ENCODE assay signal across 35 mouse cellular contexts in the genomic region with DNA sequence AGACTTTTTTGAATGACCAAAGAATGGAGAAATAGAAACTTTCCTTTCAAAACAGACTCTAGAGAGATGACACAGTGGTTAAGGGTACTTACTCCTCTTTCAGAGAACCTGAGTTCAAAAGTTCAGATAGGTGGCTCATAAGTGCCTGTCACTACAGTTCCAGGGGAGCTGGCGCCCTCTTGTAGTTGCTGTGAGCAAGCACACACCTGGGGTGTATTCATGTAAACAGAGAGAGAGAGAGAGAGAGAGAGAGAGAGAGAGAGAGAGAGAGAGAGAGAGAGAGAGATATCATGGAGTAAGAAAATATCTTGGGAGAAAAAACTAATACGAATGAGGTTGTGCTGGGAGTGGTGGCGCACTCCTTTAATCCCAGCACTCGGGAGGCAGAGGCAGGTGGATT. TPM values are rescaled to one million over a fixed set of nuclear protein-coding genes. Genes with fewer than 3 reads are reported as not detected.
A peak's percentile ranks its signal among the peaks of the same experiment; 100 is the strongest.
DNase-seq lines count a peak whose midpoint lies in the region; ATAC-seq and TF ChIP-seq lines count a peak whose summit lies in the region.
"Had no signal": no experiment of that assay in that cellular context is flagged by ENCODE, and none has a peak within 500 bp of the region (broad histone marks: within the 10 kb centered on the region; RNA-seq: fewer than 3 reads in every experiment).

No protein-coding gene starts in this region.

- no peak for DNase-seq in liver, embryonic 14.5 days (ENCODE audit: low read depth in 3 of 3, low spot score in 3 of 3)
- DNase-seq in CH12.LX (ENCODE audit: extremely low read depth) (peak; percentile 25), ES-CJ7 (ENCODE audit: low read depth, low spot score) (peak; percentile 28), liver (no peak)
- peak; percentile 16 for DNase-seq in splenic B cell, adult 2 months (ENCODE audit: low read depth, low spot score)
- no peak for DNase-seq in hindbrain, embryonic 11.5 days (ENCODE audit: low spot score)
- DNase-seq: adrenal gland, postnatal 25 days; cerebellum, adult 18-20 months; cerebellum, postnatal 10 days; forebrain, postnatal 0 days; gastrocnemius, postnatal 25 days; heart, adult 18-20 months; heart, postnatal 4 days; kidney, adult 8-10 months; kidney, postnatal 14 days; liver, postnatal 0 days; right cerebral cortex, postnatal 4 days had no signal

- no peaks in the 10 kb centered on the region for H3K36me3 ChIP-seq in liver, embryonic 14.5 days (replicated peaks; ENCODE audit: control insufficient read depth, insufficient read depth, low read depth)
- no peaks in the 10 kb centered on the region for H3K36me3 ChIP-seq in liver, embryonic 12.5 days
- no peaks in the 10 kb centered on the region for H3K36me3 ChIP-seq in CH12.LX (replicated peaks in 1 of 2; ENCODE audit: control insufficient read depth in 1 of 2, insufficient read depth in 1 of 2, low read length in 1 of 2)
- H3K36me3 ChIP-seq in splenic B cell, adult 2 months (ENCODE audit: control insufficient read depth, insufficient read depth, low read length, poor library complexity, severe bottlenecking) = no peaks in the 10 kb centered on the region
- H3K36me3 ChIP-seq in hindbrain, embryonic 11.5 days (ENCODE audit: control insufficient read depth, insufficient read depth, low read length) = no peaks in the 10 kb centered on the region
- H3K36me3 ChIP-seq: embryonic facial prominence, embryonic 10.5 days; embryonic facial prominence, embryonic 15.5 days; forebrain, embryonic 12.5 days; midbrain, embryonic 12.5 days; neural tube, embryonic 12.5 days had no signal

- 65% methylated on average over 4 of the region's 4 CpGs for WGBS in liver, embryonic 14.5 days (ENCODE audit: insufficient replicate concordance)
- WGBS in liver, embryonic 12.5 days (ENCODE audit: insufficient replicate concordance) = 57% methylated on average over 4 of the region's 4 CpGs
- 85% methylated on average over 4 of the region's 4 CpGs for WGBS in hindbrain, embryonic 11.5 days

- dilution Hi-C loops in CH12.LX (cut with MboI; ENCODE audit: extremely low pct_ligation_motif_present, extremely low pct_unique_long_range_greater_than_20kb, low sequenced_read_pairs) = no loop called here

- no peaks in the 10 kb centered on the region for H3K79me2 ChIP-seq in CH12.LX (replicated peaks; ENCODE audit: control insufficient read depth, extremely low read depth, insufficient read depth, poor library complexity, severe bottlenecking)

- H3K4me1 ChIP-seq in liver, embryonic 14.5 days (replicated peaks; ENCODE audit: control insufficient read depth in 2 of 2, insufficient read depth in 2 of 2, low read length in 1 of 2) = no peaks in the 10 kb centered on the region
- no peaks in the 10 kb centered on the region for H3K4me1 ChIP-seq in liver, embryonic 12.5 days
- no peaks in the 10 kb centered on the region for H3K4me1 ChIP-seq in CH12.LX (ENCODE audit: control insufficient read depth in 1 of 2, insufficient read depth in 2 of 2)
- no peaks in the 10 kb centered on the region for H3K4me1 ChIP-seq in hindbrain, embryonic 11.5 days (replicated peaks; ENCODE audit: control insufficient read depth, insufficient read depth, low read length)
- H3K4me1 ChIP-seq: embryonic facial prominence, embryonic 15.5 days; forebrain, embryonic 12.5 days; midbrain, embryonic 12.5 days; neural tube, embryonic 12.5 days had no signal

- 0 out of 2 replicates have a peak, but pooled peaks have one; percentile 11 for TF ChIP-seq CTCF in liver, embryonic 14.5 days (IDR thresholded peaks at IDR 0.05; ENCODE audit: low read depth)
- peak in 1 of 2 experiments; percentile 60; a peak in 2 of 4 replicates for TF ChIP-seq CTCF in CH12.LX (conservative IDR thresholded peaks at IDR 0.05 in 1 of 2, IDR thresholded peaks at IDR 0.05 in 1 of 2; ENCODE audit: low read depth in 2 of 2, low read length in 2 of 2)

- no peaks in the 10 kb centered on the region for H3K27me3 ChIP-seq in liver, embryonic 14.5 days (ENCODE audit: control insufficient read depth, insufficient read depth, low read length)
- peaks cover 12% of the 10 kb centered on the region for H3K27me3 ChIP-seq in liver, embryonic 12.5 days (replicated peaks)
- H3K27me3 ChIP-seq in CH12.LX (replicated peaks) = peaks cover 80% of the 10 kb centered on the region
- no peaks in the 10 kb centered on the region; the same call in 1 of the 2 replicates for H3K27me3 ChIP-seq in splenic B cell, adult 2 months (ENCODE audit: control insufficient read depth, insufficient read depth, low read length, poor library complexity, severe bottlenecking)
- no peaks in the 10 kb centered on the region for H3K27me3 ChIP-seq in hindbrain, embryonic 11.5 days (ENCODE audit: control insufficient read depth, insufficient read depth, low read length)
- H3K27me3 ChIP-seq: embryonic facial prominence, embryonic 15.5 days; forebrain, embryonic 12.5 days; midbrain, embryonic 12.5 days; neural tube, embryonic 12.5 days had no signal

- H3K4me2 ChIP-seq in liver, embryonic 14.5 days (ENCODE audit: low read depth) = no peak overlapping the region
- no peak overlapping the region for H3K4me2 ChIP-seq in liver, embryonic 12.5 days
- no peak overlapping the region for H3K4me2 ChIP-seq in CH12.LX (ENCODE audit: insufficient read depth, low read depth, poor library complexity, severe bottlenecking)
- no peak overlapping the region for H3K4me2 ChIP-seq in hindbrain, embryonic 11.5 days (replicated peaks; ENCODE audit: low read depth, low read length)
- H3K4me2 ChIP-seq: embryonic facial prominence, embryonic 15.5 days; forebrain, embryonic 12.5 days; heart, embryonic 11.5 days; hindbrain, embryonic 14.5 days; midbrain, embryonic 12.5 days; neural tube, embryonic 12.5 days had no signal

- H3K9me3 ChIP-seq in liver, embryonic 14.5 days (ENCODE audit: control insufficient read depth, low read length) = no peaks in the 10 kb centered on the region
- no peaks in the 10 kb centered on the region for H3K9me3 ChIP-seq in liver, embryonic 12.5 days (replicated peaks)
- H3K9me3 ChIP-seq in CH12.LX (replicated peaks; ENCODE audit: low read length) = no peaks in the 10 kb centered on the region
- no peaks in the 10 kb centered on the region for H3K9me3 ChIP-seq in hindbrain, embryonic 11.5 days (ENCODE audit: control insufficient read depth, low read length)
- H3K9me3 ChIP-seq: embryonic facial prominence, embryonic 10.5 days; embryonic facial prominence, embryonic 15.5 days; forebrain, embryonic 12.5 days; megakaryocyte, embryonic 14.5 days; midbrain, embryonic 12.5 days; neural tube, embryonic 12.5 days had no signal

- TF ChIP-seq POLR2A in CH12.LX (IDR thresholded peaks at IDR 0.05; ENCODE audit: low read depth, low read length) = no peak

- TF ChIP-seq EP300 in liver, embryonic 14.5 days (IDR thresholded peaks at IDR 0.05; ENCODE audit: low read depth) = no peak
- TF ChIP-seq EP300 in CH12.LX (IDR thresholded peaks at IDR 0.05; ENCODE audit: low read length) = no peak

- no peak overlapping the region for H3K4me3 ChIP-seq in liver, embryonic 14.5 days (ENCODE audit: insufficient read depth in 1 of 2, low read depth in 2 of 2, low read length in 2 of 2)
- no peak overlapping the region for H3K4me3 ChIP-seq in liver, embryonic 12.5 days
- no peak overlapping the region for H3K4me3 ChIP-seq in CH12.LX (replicated peaks in 1 of 3; ENCODE audit: low read depth in 2 of 3, low read length in 2 of 3, poor library complexity in 1 of 3)
- no peak overlapping the region for H3K4me3 ChIP-seq in hindbrain, embryonic 11.5 days (ENCODE audit: low read depth, low read length)
- H3K4me3 ChIP-seq: embryonic facial prominence, embryonic 10.5 days; embryonic facial prominence, embryonic 15.5 days; forebrain, embryonic 12.5 days; megakaryocyte, embryonic 14.5 days; midbrain, embryonic 12.5 days; myocyte; neural tube, embryonic 12.5 days had no signal

- no peak overlapping the region for H3K27ac ChIP-seq in liver, embryonic 14.5 days
- H3K27ac ChIP-seq in liver, embryonic 12.5 days = no peak overlapping the region
- no peak overlapping the region for H3K27ac ChIP-seq in CH12.LX (ENCODE audit: insufficient read depth, low read depth)
- H3K27ac ChIP-seq in hindbrain, embryonic 11.5 days (ENCODE audit: low read depth, low read length) = no peak overlapping the region
- H3K27ac ChIP-seq: embryonic facial prominence, embryonic 10.5 days; embryonic facial prominence, embryonic 15.5 days; forebrain, embryonic 12.5 days; hindbrain, embryonic 14.5 days; midbrain, embryonic 12.5 days; neural tube, embryonic 12.5 days had no signal

- no peak for ATAC-seq in liver, embryonic 14.5 days (ENCODE audit: insufficient read depth)
- ATAC-seq in liver, embryonic 12.5 days = no peak
- ATAC-seq in hindbrain, embryonic 11.5 days (ENCODE audit: low FRiP score) = no peak
- ATAC-seq: forebrain, postnatal 0 days; inflammation-experienced regulatory T-cells, adult 6 months; liver, postnatal 0 days had no signal

- TF ChIP-seq RAD21 in CH12.LX (IDR thresholded peaks at IDR 0.05; ENCODE audit: low read depth, low read length) = peak; percentile 27

- in situ Hi-C loops in CH12.LX (cut with MboI; ENCODE audit: low pct_ligation_motif_present, low pct_unique_long_range_greater_than_20kb, low sequenced_read_pairs) = no loop called here

- H3K9ac ChIP-seq in liver, embryonic 14.5 days (replicated peaks) = no peak overlapping the region
- no peak overlapping the region for H3K9ac ChIP-seq in liver, embryonic 12.5 days
- H3K9ac ChIP-seq in CH12.LX (ENCODE audit: insufficient read depth, low read depth) = no peak overlapping the region
- no peak overlapping the region for H3K9ac ChIP-seq in hindbrain, embryonic 11.5 days (ENCODE audit: low read depth, low read length)
- H3K9ac ChIP-seq: embryonic facial prominence, embryonic 15.5 days; forebrain, embryonic 12.5 days; forebrain, postnatal 0 days; hindbrain, embryonic 14.5 days; liver, postnatal 0 days; midbrain, embryonic 12.5 days; neural tube, embryonic 12.5 days had no signal

RNA-seq across cellular contexts. Expression of gene Alox8, which starts 17.5 kb away (rescaled TPM):
- polyA plus RNA-seq in liver, embryonic 14.5 days (2012; rRNA removed) = 0.01 and 0.03 TPM in 2 replicates
- polyA plus RNA-seq in liver, embryonic 14.5 days (2014; fragmentation: Nextera tagmentation; extraction: Ambion mirVana) = not detected in 2 replicates
- not detected in 2 replicates for polyA plus RNA-seq in liver, embryonic 12.5 days (2016; fragmentation: Nextera tagmentation; extraction: Ambion mirVana)
- total RNA-seq in CH12.LX (2012; rRNA removed) (0.30 and 0.50 TPM in 2 replicates), CH12.LX (2014; rRNA removed) (not detected in 2 replicates)
- polyA plus RNA-seq in CH12.LX (2012; ENCODE audit: insufficient read length, low read depth) = 0.10 TPM in 1 of 2 replicates, not detected in the other
- polyA plus RNA-seq in hindbrain, embryonic 11.5 days (2014; fragmentation: Nextera tagmentation; extraction: Ambion mirVana) = 0.04 TPM in 1 of 2 replicates, not detected in the other
- total RNA-seq: adrenal gland, postnatal 25 days; common myeloid progenitor, adult 5-6 weeks; gastrocnemius, postnatal 25 days; liver, adult 2 months had no signal
- polyA plus RNA-seq: forebrain, embryonic 12.5 days; liver, adult 2 months; myocyte had no signal

RNA-seq across cellular contexts. Expression of gene Alox12b, which starts 23.3 kb away (rescaled TPM):
- not detected in 2 replicates for polyA plus RNA-seq in liver, embryonic 14.5 days (2012; rRNA removed)
- polyA plus RNA-seq in liver, embryonic 14.5 days (2014; fragmentation: Nextera tagmentation; extraction: Ambion mirVana) = not detected in 2 replicates
- polyA plus RNA-seq in liver, embryonic 12.5 days (2016; fragmentation: Nextera tagmentation; extraction: Ambion mirVana) = not detected in 2 replicates
- total RNA-seq in CH12.LX (2012; rRNA removed) (not detected in 2 replicates), CH12.LX (2014; rRNA removed) (not detected in 2 replicates)
- polyA plus RNA-seq in CH12.LX (2012; ENCODE audit: insufficient read length, low read depth) = not detected in 2 replicates
- polyA plus RNA-seq in hindbrain, embryonic 11.5 days (2014; fragmentation: Nextera tagmentation; extraction: Ambion mirVana) = 0.06 and 0.20 TPM in 2 replicates
- total RNA-seq: adrenal gland, postnatal 25 days; common myeloid progenitor, adult 5-6 weeks; heart, adult 18-20 months; heart, postnatal 4 days; liver, adult 2 months had no signal
- polyA plus RNA-seq: forebrain, embryonic 12.5 days; heart, embryonic 11.5 days; heart, embryonic 16.5 days; inflammation-experienced regulatory T-cells, adult 6 months; liver, adult 2 months; liver, postnatal 0 days; lung, embryonic 16.5 days; myocyte; spleen, adult 2 months had no signal

RNA-seq across cellular contexts. Expression of gene Aloxe3, which starts 54.4 kb away (rescaled TPM):
- 0.05 and 0.38 TPM in 2 replicates for polyA plus RNA-seq in liver, embryonic 14.5 days (2012; rRNA removed)
- 0.15 TPM in 1 of 2 replicates, not detected in the other for polyA plus RNA-seq in liver, embryonic 14.5 days (2014; fragmentation: Nextera tagmentation; extraction: Ambion mirVana)
- polyA plus RNA-seq in liver, embryonic 12.5 days (2016; fragmentation: Nextera tagmentation; extraction: Ambion mirVana) = not detected in 2 replicates
- total RNA-seq in CH12.LX (2012; rRNA removed) = 0.13 TPM in 1 of 2 replicates, not detected in the other
- not detected in 2 replicates for total RNA-seq in CH12.LX (2014; rRNA removed)
- polyA plus RNA-seq in CH12.LX (2012; ENCODE audit: insufficient read length, low read depth) = 0.19 and 0.23 TPM in 2 replicates
- polyA plus RNA-seq in hindbrain, embryonic 11.5 days (2014; fragmentation: Nextera tagmentation; extraction: Ambion mirVana) = 0.06 and 0.40 TPM in 2 replicates
- total RNA-seq: common myeloid progenitor, adult 5-6 weeks; gastrocnemius, postnatal 25 days; heart, adult 18-20 months; liver, adult 2 months had no signal
- polyA plus RNA-seq: neural tube, embryonic 12.5 days had no signal

RNA-seq across cellular contexts. Expression of gene Gucy2e, which starts 56.7 kb away (rescaled TPM):
- not detected in 2 replicates for polyA plus RNA-seq in liver, embryonic 14.5 days (2012; rRNA removed)
- not detected in 2 replicates for polyA plus RNA-seq in liver, embryonic 14.5 days (2014; fragmentation: Nextera tagmentation; extraction: Ambion mirVana)
- not detected in 2 replicates for polyA plus RNA-seq in liver, embryonic 12.5 days (2016; fragmentation: Nextera tagmentation; extraction: Ambion mirVana)
- total RNA-seq in CH12.LX (2012; rRNA removed) (not detected in 2 replicates), CH12.LX (2014; rRNA removed) (0.03 TPM in 1 of 2 replicates, not detected in the other)
- polyA plus RNA-seq in CH12.LX (2012; ENCODE audit: insufficient read length, low read depth) = not detected in 2 replicates
- polyA plus RNA-seq in hindbrain, embryonic 11.5 days (2014; fragmentation: Nextera tagmentation; extraction: Ambion mirVana) = 0.07 TPM in 1 of 2 replicates, not detected in the other
- total RNA-seq: adrenal gland, postnatal 25 days; gastrocnemius, postnatal 25 days; liver, adult 2 months had no signal
- polyA plus RNA-seq: embryonic facial prominence, embryonic 10.5 days; limb, embryonic 11.5 days; liver, adult 2 months; liver, postnatal 0 days; myocyte; thymus, postnatal 0 days had no signal

RNA-seq across cellular contexts. Expression of gene 9130213A22Rik, which starts 57.7 kb away (rescaled TPM):
- 0.05 and 0.08 TPM in 2 replicates for polyA plus RNA-seq in liver, embryonic 14.5 days (2012; rRNA removed)
- polyA plus RNA-seq in liver, embryonic 14.5 days (2014; fragmentation: Nextera tagmentation; extraction: Ambion mirVana) = not detected in 2 replicates
- 0.14 TPM in 1 of 2 replicates, not detected in the other for polyA plus RNA-seq in liver, embryonic 12.5 days (2016; fragmentation: Nextera tagmentation; extraction: Ambion mirVana)
- not detected in 2 replicates for total RNA-seq in CH12.LX (2012; rRNA removed)
- not detected in 2 replicates for total RNA-seq in CH12.LX (2014; rRNA removed)
- polyA plus RNA-seq in CH12.LX (2012; ENCODE audit: insufficient read length, low read depth) = not detected in 2 replicates
- 0.21 TPM in 1 of 2 replicates, not detected in the other for polyA plus RNA-seq in hindbrain, embryonic 11.5 days (2014; fragmentation: Nextera tagmentation; extraction: Ambion mirVana)
- total RNA-seq: common myeloid progenitor, adult 5-6 weeks; liver, adult 2 months had no signal
- polyA plus RNA-seq: neural tube, embryonic 12.5 days had no signal

Comparison
In these comparisons a context has a peak if more than half of its experiments do, and no peak if none do; other contexts are left out.
1. DNase-seq: peak in CH12.LX (single experiment), ES-CJ7 (single experiment) and splenic B cell, adult 2 months (single experiment); none in liver, embryonic 14.5 days (0 of 3), hindbrain, embryonic 11.5 days (single experiment) and liver (single experiment).